Mouse (Mus musculus): ENCODE data around the gene Bahcc1. TPM values are rescaled to one million over a fixed set of nuclear protein-coding genes. Genes with fewer than 3 reads are reported as not detected.
A peak's percentile ranks its signal among the peaks of the same experiment; 100 is the strongest.

The Bahcc1 gene
- polyA plus RNA-seq, 1 experiment from 2014 or later = 3.1 TPM

DNA sequence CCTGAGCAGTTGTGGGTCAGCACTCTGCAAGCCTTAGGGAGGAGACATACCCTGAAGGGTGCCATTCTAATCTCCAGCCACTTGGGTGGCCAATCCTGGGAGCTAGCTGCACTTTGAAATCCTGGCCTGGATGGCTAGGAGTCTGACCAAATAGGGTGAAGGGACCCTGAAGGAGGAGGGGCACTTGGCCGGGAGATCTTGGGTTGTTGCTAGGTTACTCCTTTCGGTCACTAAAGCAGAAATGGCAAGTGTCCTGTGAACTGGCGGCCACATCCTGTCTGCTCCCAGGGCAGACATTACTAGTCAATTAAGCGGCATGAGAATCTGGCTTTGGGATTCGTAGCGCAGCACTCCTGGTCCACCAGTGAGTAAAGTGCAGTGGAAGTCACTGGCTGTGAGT, 31.3 kb downstream of the Bahcc1 start:
- ATAC-seq = no peak
- TF ChIP-seq CTCF (IDR thresholded peaks at IDR 0.05; ENCODE audit: low read depth) = no peak
- WGBS = 74% methylated on average over 6 of the region's 6 CpGs
- peaks cover 9% of the 10 kb centered on the region; the same call in 1 of the 2 replicates for H3K4me1 ChIP-seq (replicated peaks; ENCODE audit: control insufficient read depth, insufficient read depth, low read length)
- no peak overlapping the region for H3K4me2 ChIP-seq (replicated peaks; ENCODE audit: low read depth)
- H3K36me3 ChIP-seq (ENCODE audit: control insufficient read depth, insufficient read depth) = no peaks in the 10 kb centered on the region; the same call in 1 of the 2 replicates
- no peak overlapping the region for H3K27ac ChIP-seq (ENCODE audit: low read depth, low read length)
- no peaks in the 10 kb centered on the region for H3K27me3 ChIP-seq (replicated peaks; ENCODE audit: control insufficient read depth, insufficient read depth, low read length)
- H3K9ac ChIP-seq (ENCODE audit: low read depth, low read length) = no peak overlapping the region
- no peak overlapping the region for H3K4me3 ChIP-seq (ENCODE audit: low read depth, low read length)
- H3K9me3 ChIP-seq (ENCODE audit: control insufficient read depth) = no peaks in the 10 kb centered on the region

DNA sequence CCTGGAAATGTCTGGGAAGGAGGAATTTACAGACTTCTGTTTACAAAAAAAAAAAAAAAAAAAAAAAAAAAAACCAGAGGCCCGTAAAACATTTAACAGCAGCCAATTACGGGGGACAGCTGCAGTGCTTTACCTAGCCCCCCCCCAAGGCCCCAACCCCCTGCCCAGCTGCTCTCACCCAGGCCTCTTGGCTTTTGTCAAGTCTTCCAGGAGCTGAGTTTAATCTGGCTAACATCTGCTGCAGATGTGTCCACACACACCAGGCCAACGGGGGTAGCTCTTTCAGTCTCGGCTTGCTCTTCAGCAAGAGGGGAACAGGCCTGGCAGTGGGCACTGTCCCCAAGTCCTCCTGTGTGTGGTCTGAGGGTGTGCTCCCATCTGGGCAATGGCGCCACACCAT, 32.7 kb downstream of the Bahcc1 start:
- TF ChIP-seq CTCF (IDR thresholded peaks at IDR 0.05; ENCODE audit: low read depth) = no peak
- no peak overlapping the region; the same call in 1 of the 2 replicates for H3K27ac ChIP-seq (ENCODE audit: low read depth, low read length)
- no peak overlapping the region for H3K4me2 ChIP-seq (replicated peaks; ENCODE audit: low read depth)
- H3K27me3 ChIP-seq (replicated peaks; ENCODE audit: control insufficient read depth, insufficient read depth, low read length) = no peaks in the 10 kb centered on the region
- no peak overlapping the region for H3K4me3 ChIP-seq (ENCODE audit: low read depth, low read length)
- no peaks in the 10 kb centered on the region for H3K9me3 ChIP-seq (ENCODE audit: control insufficient read depth)
- WGBS = 63% methylated on average over 5 of the region's 5 CpGs
- no peaks in the 10 kb centered on the region; the same call in 1 of the 2 replicates for H3K36me3 ChIP-seq (ENCODE audit: control insufficient read depth, insufficient read depth)
- ATAC-seq = no peak
- H3K4me1 ChIP-seq (replicated peaks; ENCODE audit: control insufficient read depth, insufficient read depth, low read length) = peaks cover 9% of the 10 kb centered on the region; the same call in 1 of the 2 replicates
- no peak overlapping the region for H3K9ac ChIP-seq (ENCODE audit: low read depth, low read length)

DNA sequence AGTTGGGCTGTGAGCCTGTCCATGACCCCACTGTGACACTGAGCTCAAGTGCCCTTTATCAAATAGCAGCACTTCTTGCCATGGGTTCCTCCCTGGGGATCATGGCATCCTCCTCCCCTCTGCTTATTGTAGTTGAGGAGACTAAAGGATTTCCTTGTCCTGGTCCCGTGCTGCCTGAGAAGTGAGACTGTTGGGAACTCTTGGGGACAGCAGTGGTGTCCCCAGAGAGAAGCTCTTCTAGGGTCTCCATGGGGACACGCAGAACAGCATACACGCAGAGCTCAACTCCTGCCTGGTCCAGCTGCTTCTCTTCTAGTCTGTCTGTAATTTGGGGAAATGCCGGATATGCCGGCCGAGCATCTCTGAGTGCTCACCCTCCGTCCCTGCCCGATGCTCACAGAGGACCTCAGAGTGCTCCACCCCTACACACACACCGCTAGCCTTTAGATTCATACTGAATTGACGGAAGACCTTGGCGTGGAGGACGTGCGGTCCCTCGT, 33.6 kb downstream of the Bahcc1 start:
- 73% methylated on average over 14 of the region's 14 CpGs for WGBS
- ATAC-seq = no peak
- peaks cover 9% of the 10 kb centered on the region; the same call in 1 of the 2 replicates for H3K4me1 ChIP-seq (replicated peaks; ENCODE audit: control insufficient read depth, insufficient read depth, low read length)
- no peak overlapping the region for H3K9ac ChIP-seq (ENCODE audit: low read depth, low read length)
- H3K27ac ChIP-seq (ENCODE audit: low read depth, low read length) = no peak overlapping the region; the same call in 1 of the 2 replicates
- no peak for TF ChIP-seq CTCF (IDR thresholded peaks at IDR 0.05; ENCODE audit: low read depth)
- no peaks in the 10 kb centered on the region for H3K27me3 ChIP-seq (replicated peaks; ENCODE audit: control insufficient read depth, insufficient read depth, low read length)
- H3K4me2 ChIP-seq (replicated peaks; ENCODE audit: low read depth) = no peak overlapping the region
- no peaks in the 10 kb centered on the region for H3K9me3 ChIP-seq (ENCODE audit: control insufficient read depth)
- H3K36me3 ChIP-seq (ENCODE audit: control insufficient read depth, insufficient read depth) = peaks cover 4% of the 10 kb centered on the region; the same call in 1 of the 2 replicates
- H3K4me3 ChIP-seq (ENCODE audit: low read depth, low read length) = no peak overlapping the region

DNA sequence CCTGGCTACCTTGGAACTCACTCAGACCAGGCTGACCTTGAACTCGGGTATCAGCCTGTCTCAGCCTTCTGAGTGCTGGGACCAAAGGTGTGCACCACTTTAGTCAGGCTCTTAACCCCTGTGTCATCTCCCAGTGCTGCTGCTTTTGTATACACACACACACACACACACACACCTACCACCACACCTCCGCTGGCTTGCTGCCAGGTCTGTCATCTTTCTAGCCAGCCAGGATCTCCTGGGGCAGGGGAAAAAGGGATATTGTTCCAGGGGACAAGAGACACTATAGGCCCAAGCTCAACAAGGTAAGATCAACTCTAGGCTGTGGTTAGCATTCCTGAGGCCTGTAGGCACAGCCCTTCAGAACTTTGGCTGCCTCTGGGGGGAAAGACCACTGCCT, 34.5 kb downstream of the Bahcc1 start:
- Histone ChIP-seq H3K4me1 (replicated peaks; ENCODE audit: control insufficient read depth, insufficient read depth, low read length) (peaks cover 3% of the 10 kb centered on the region; the same call in 1 of the 2 replicates), H3K4me2 (replicated peaks; ENCODE audit: low read depth) (no peak overlapping the region), H3K36me3 (ENCODE audit: control insufficient read depth, insufficient read depth) (peaks cover 13% of the 10 kb centered on the region), H3K27me3 (replicated peaks; ENCODE audit: control insufficient read depth, insufficient read depth, low read length) (no peaks in the 10 kb centered on the region), H3K9me3 (ENCODE audit: control insufficient read depth) (no peaks in the 10 kb centered on the region), H3K9ac (ENCODE audit: low read depth, low read length) (no peak overlapping the region), H3K4me3 (ENCODE audit: low read depth, low read length) (no peak overlapping the region), H3K27ac (ENCODE audit: low read depth, low read length) (no peak overlapping the region)
- 78% methylated on average over 2 of the region's 2 CpGs for WGBS
- TF ChIP-seq CTCF (IDR thresholded peaks at IDR 0.05; ENCODE audit: low read depth) = no peak
- ATAC-seq = no peak

DNA sequence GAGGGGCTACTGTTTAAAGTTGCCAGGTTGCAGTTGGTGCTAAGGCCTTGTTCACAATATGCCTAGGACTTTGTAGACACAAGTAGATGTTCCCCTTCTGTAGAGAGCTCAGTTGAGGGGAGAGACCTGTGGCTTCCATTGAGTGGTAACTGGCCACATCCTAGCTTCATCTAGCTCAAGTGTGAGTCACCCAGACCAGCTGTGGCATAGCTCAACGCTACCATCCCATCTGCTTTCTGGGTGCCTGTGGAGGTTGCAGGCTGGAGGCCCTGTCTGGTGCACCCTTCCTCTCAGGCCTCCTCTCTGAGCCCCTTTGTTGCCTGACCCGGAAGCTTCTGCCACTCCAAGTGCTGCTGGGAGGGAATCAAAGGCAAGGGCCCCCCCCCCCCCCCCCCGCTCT, 34.9 kb downstream of the Bahcc1 start:
- no peaks in the 10 kb centered on the region for H3K4me1 ChIP-seq (replicated peaks; ENCODE audit: control insufficient read depth, insufficient read depth, low read length)
- H3K36me3 ChIP-seq (ENCODE audit: control insufficient read depth, insufficient read depth) = peaks cover 17% of the 10 kb centered on the region
- H3K27me3 ChIP-seq (replicated peaks; ENCODE audit: control insufficient read depth, insufficient read depth, low read length) = no peaks in the 10 kb centered on the region
- no peak overlapping the region for H3K9ac ChIP-seq (ENCODE audit: low read depth, low read length)
- H3K27ac ChIP-seq (ENCODE audit: low read depth, low read length) = no peak overlapping the region
- H3K4me3 ChIP-seq (ENCODE audit: low read depth, low read length) = no peak overlapping the region
- H3K4me2 ChIP-seq (replicated peaks; ENCODE audit: low read depth) = no peak overlapping the region
- WGBS = 81% methylated on average over 3 of the region's 3 CpGs
- no peak for ATAC-seq
- no peaks in the 10 kb centered on the region for H3K9me3 ChIP-seq (ENCODE audit: control insufficient read depth)
- no peak for TF ChIP-seq CTCF (IDR thresholded peaks at IDR 0.05; ENCODE audit: low read depth)

DNA sequence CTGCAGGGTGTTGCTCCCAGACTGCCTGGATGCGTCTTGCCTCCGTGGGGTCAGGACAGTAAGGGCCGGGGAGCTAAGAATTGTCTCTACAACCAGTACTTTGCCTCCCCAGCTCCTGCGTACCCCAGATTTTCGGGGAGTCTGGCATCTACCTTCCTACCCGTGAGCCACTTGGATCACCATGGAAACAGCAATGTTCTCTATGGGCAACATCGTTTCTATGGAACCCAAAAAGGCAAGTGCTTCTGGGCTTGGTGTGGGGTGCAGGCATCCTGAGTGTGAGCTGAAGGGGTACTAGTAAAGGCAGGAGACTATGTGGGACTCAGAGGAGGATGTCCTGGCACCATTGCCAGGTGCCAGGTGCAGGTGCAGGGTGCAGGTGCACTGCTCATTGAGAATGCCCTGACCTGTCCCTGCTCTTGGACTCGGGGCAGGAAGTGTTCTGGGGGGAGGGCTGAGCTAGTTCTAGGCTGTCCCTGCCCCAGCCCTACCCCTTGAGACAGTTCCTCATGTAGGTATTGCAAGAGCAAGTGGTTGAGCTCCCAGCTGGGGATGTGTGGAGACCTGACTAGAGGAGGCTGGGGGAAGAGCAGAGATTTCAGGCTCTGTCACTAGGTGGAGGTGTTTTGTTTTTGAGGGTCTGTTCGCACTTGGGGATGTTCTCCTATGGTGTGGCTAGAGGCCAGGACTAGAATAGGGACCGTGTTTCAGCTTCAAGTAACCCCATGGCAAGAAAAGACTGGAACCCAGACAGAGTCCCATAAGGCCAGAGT, 35.6 kb downstream of the Bahcc1 start:
- H3K27ac ChIP-seq (ENCODE audit: low read depth, low read length) = no peak overlapping the region
- H3K4me3 ChIP-seq (ENCODE audit: low read depth, low read length) = no peak overlapping the region
- peak; percentile 32 for TF ChIP-seq CTCF (IDR thresholded peaks at IDR 0.05; ENCODE audit: low read depth)
- no peaks in the 10 kb centered on the region for H3K4me1 ChIP-seq (replicated peaks; ENCODE audit: control insufficient read depth, insufficient read depth, low read length)
- no peak overlapping the region for H3K9ac ChIP-seq (ENCODE audit: low read depth, low read length)
- ATAC-seq = no peak
- peaks cover 22% of the 10 kb centered on the region for H3K36me3 ChIP-seq (ENCODE audit: control insufficient read depth, insufficient read depth)
- no peaks in the 10 kb centered on the region for H3K27me3 ChIP-seq (replicated peaks; ENCODE audit: control insufficient read depth, insufficient read depth, low read length)
- 86% methylated on average over 10 of the region's 10 CpGs for WGBS
- no peaks in the 10 kb centered on the region for H3K9me3 ChIP-seq (ENCODE audit: control insufficient read depth)
- no peak overlapping the region for H3K4me2 ChIP-seq (replicated peaks; ENCODE audit: low read depth)
